Mouse (Mus musculus) CD8-positive naive resting alpha-beta T cell, adult 2 months (primary cell): ENCODE data around the gene Obox2.
"Not testable (repeated sequence)": the region's sequence is repeated elsewhere in the genome, so short reads cannot be mapped to it uniquely, and the experiment has no call there.

Experiments used
- DNase-seq, 2 experiments: peaks; one replicate each; pipeline ENCODE4 v3.0.0; 2022; ENCODE audit warnings: low read depth in 2 of 2, low spot score in 2 of 2

Gene Obox2

DNA sequence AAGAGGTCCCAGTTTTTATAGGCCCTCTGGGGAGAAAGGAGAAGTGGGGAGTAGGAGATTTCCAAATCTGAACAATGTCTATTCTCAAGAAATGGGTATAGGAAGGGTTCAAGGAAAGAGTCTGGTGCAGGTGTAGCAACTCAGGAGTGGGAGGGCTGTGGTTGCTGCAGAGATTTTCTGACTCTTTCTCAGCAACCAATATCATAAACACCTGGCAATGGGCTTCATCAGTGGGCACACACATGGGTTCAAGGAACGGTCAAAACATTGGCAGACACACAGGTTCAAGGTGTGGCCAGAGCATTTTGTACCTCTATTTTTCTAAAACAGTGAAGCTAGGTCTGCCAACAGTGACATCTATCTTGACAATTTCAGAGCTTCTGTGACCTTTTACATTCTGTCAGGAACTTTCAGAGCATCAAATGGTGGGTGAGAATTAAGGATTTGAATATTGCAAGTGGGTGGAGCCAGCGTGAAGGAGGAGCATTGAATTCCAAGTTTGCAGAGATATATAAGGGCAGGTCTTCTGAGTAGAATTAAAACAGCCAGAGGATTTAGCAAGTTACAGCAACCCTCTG lies at the start of gene Obox2, which contains the start of gene Obox1:
Gene Obox2, plus strand, starts transcription at position 301 of the 578 bp plus-strand sequence.
Gene Obox1, plus strand, starts transcription at position 528 of the 578 bp plus-strand sequence.
- DNase-seq, result not testable (repeated sequence)

DNA sequence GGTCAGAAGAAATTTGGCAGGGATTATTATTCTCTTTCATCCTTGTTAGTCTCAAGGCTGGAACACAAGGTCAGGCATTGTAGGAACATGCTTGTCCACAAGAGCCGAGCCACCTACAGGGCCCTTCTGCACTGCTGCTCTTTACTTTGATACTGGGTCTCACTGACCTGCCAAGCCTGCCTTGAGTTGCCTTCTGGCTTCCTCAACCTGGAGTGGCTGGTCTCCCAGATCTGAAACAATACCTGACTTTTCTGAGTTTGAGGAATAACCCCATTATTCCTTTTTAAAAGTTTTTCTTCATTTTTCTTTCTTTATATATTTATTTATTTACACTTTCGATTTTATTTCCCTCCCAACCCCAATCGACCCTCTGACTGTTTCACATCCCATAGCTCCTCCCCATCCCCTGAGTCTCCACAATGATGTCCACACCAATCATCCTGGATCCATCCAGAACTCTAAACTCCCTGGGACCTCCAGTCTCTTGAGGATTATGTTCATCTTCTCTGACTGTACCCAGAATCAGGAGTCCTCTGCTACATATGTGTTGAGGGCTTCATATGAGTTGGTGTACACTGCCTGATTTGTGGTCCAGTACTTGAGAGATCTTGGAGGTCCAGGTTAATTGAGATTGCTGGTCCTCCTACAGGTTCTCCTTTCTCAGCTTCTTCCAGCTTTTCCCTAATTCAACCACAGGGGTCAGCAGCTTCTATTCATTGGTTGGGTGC lies 10.8 kb downstream of the Obox2 start:
- DNase-seq, result not testable (repeated sequence)

- not testable (repeated sequence) for DNase-seq
Measured at GRCm38 (mm10) chr7:15406816-15407215, 18.3 kb downstream of the Obox2 start.

GRCm38 (mm10) chr7:15418046-15418445 lies 29.5 kb downstream of the Obox2 start:
- not testable (repeated sequence) for DNase-seq

DNA sequence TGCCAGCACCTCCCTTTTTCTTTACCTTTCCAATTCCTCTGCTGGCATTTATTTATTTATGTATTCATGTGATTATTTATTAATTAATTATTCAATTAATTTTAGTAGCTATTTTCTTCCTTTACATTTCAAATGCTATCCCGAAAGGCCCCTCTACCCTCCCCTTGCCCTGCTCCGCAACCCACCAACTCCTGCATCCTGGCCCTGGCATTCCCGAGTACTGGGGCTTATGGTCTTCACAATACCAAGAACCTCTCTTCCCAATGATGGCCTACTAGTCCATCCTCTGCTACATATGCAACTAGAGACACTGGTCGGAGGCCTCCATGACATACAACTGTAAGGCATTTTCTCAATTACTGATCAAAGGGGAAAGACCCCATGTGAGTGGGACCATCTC lies 37.0 kb downstream of the Obox2 start:
- DNase-seq, result not testable (repeated sequence)
